Mouse (Mus musculus): ENCODE results near the gene Bmpr2.
"Not testable (repeated sequence)": the region's sequence is repeated elsewhere in the genome, so short reads cannot be mapped to it uniquely, and the experiment has no call there.

DNA sequence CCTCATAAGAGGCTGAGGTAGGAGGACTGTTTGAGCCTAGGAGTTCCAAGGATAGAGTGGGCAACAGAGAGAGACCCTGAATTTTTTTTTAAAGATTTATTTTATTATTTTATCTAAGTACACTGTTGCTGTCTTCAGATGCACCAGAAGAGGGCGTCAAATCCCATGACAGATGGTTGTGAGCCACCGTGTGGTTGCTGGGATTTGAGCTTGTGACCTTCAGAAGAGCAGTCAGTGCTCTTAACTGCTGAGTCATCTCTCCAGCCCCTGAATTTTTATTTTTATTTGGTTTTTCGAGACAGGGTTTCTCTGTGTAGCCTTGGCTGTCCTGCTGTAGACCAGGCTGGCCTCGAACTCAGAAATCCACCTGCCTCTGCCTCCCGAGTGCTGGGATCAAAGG is 13.5 kb upstream of the Bmpr2 start:
- not testable (repeated sequence) for TF ChIP-seq EP300, POLR2A (IDR thresholded peaks at IDR 0.05; ENCODE audit: insufficient read depth, low read depth, low read length)
- TF ChIP-seq CTCF (IDR thresholded peaks at IDR 0.05) = 0 out of 2 replicates have a peak, but pooled peaks have one; percentile 18

Measured in heart, adult 2 months (tissue).